In genomic region chr4:134292067-134292466, GRCm38 (mm10) we compare ENCODE assay signal across 8 mouse cellular contexts. TPM values are rescaled to one million over a fixed set of nuclear protein-coding genes. Genes with fewer than 3 reads are reported as not detected.
DNase-seq lines count a peak whose midpoint lies in the region; ATAC-seq and TF ChIP-seq lines count a peak whose summit lies in the region.

No protein-coding gene starts in this region.

- H3K27me3 ChIP-seq in liver, postnatal 0 days (ENCODE audit: insufficient read depth, low read length) = peaks cover 10% of the 10 kb centered on the region

- H3K4me2 ChIP-seq in liver, postnatal 0 days (ENCODE audit: low read depth, low read length) = no peak overlapping the region

- H3K4me1 ChIP-seq in liver, postnatal 0 days (ENCODE audit: insufficient read depth) = peaks cover 9% of the 10 kb centered on the region

- DNase-seq in 416B (ENCODE audit: low read depth) = peak; percentile 78
- peak; percentile 91 for DNase-seq in CD4-positive, CD25-positive, alpha-beta regulatory T cell, adult 2 months (ENCODE audit: low read depth, low spot score)
- peak; percentile 83 for DNase-seq in brain, adult 2 months (ENCODE audit: low read depth, low spot score)
- peak; percentile 27 for DNase-seq in fibroblast of lung, adult 2 months (ENCODE audit: low read depth)
- peak; percentile 46 to 75 for DNase-seq in kidney, adult 8-10 months
- peak; percentile 90 for DNase-seq in liver, postnatal 0 days
- DNase-seq in right cerebral cortex, postnatal 10 days (ENCODE audit: low spot score in 2 of 2) = peak; percentile 57 to 79
- peak; percentile 55 to 75 for DNase-seq in urinary bladder, postnatal 4 days (ENCODE audit: low spot score in 2 of 2)

- no peak for ATAC-seq in liver, postnatal 0 days

- 18% methylated on average over 7 of the region's 7 CpGs for WGBS in liver, postnatal 0 days (ENCODE audit: insufficient replicate concordance)

- TF ChIP-seq EP300 in liver, postnatal 0 days (IDR thresholded peaks at IDR 0.05; ENCODE audit: low read depth) = no peak

- peak; percentile 94 for TF ChIP-seq CTCF in liver, postnatal 0 days (IDR thresholded peaks at IDR 0.05; ENCODE audit: low read depth)

- 0 out of 2 replicates have a peak, but pooled peaks cover 2% of the 10 kb centered on the region for H3K9me3 ChIP-seq in liver, postnatal 0 days (ENCODE audit: low read length)

- no peaks in the 10 kb centered on the region for H3K36me3 ChIP-seq in liver, postnatal 0 days (replicated peaks; ENCODE audit: insufficient read depth, low read length)

- H3K9ac ChIP-seq in liver, postnatal 0 days (replicated peaks) = no peak overlapping the region

- H3K27ac ChIP-seq in liver, postnatal 0 days (ENCODE audit: low read depth) = no peak overlapping the region

- H3K4me3 ChIP-seq in liver, postnatal 0 days (ENCODE audit: low read depth, low read length) = no peak overlapping the region

RNA-seq across cellular contexts. Expression of gene Pdik1l, which starts 4.4 kb away (rescaled TPM):
- 5.9 and 7.2 TPM in 2 replicates for polyA plus RNA-seq in liver, postnatal 0 days (2015; fragmentation: Nextera tagmentation; extraction: Ambion mirVana)

RNA-seq across cellular contexts. Expression of gene Trim63, which starts 22.9 kb away (rescaled TPM):
- polyA plus RNA-seq in liver, postnatal 0 days (2015; fragmentation: Nextera tagmentation; extraction: Ambion mirVana) = 0.34 and 0.69 TPM in 2 replicates

RNA-seq across cellular contexts. Expression of gene Grrp1, which starts 38.2 kb away (rescaled TPM):
- polyA plus RNA-seq in liver, postnatal 0 days (2015; fragmentation: Nextera tagmentation; extraction: Ambion mirVana) = 1.4 and 1.5 TPM in 2 replicates

RNA-seq across cellular contexts. Expression of gene Gm30191, which starts 45.3 kb away (rescaled TPM):
- polyA plus RNA-seq in liver, postnatal 0 days (2015; fragmentation: Nextera tagmentation; extraction: Ambion mirVana) = not detected in 2 replicates

RNA-seq across cellular contexts. Expression of gene Zfp593, which starts 46.7 kb away (rescaled TPM):
- polyA plus RNA-seq in liver, postnatal 0 days (2015; fragmentation: Nextera tagmentation; extraction: Ambion mirVana) = 6.1 and 6.2 TPM in 2 replicates

Comparison
In these comparisons a context has a peak if more than half of its experiments do, and no peak if none do; other contexts are left out.
1. DNase-seq: peak in every context shown above with its lines; median percentile 91 in CD4-positive, CD25-positive, alpha-beta regulatory T cell, adult 2 months; 90 in liver, postnatal 0 days; 83 in brain, adult 2 months; 78 in 416B; 68 in right cerebral cortex, postnatal 10 days; 65 in urinary bladder, postnatal 4 days; 60 in kidney, adult 8-10 months; 27 in fibroblast of lung, adult 2 months.